Mouse (Mus musculus): ENCODE data around the gene Fndc3a. TPM values are rescaled to one million over a fixed set of nuclear protein-coding genes. Genes with fewer than 3 reads are reported as not detected.

Fndc3a gene
- total RNA-seq (2021) = 10 to 100 TPM; 54.6 to 59.0 TPM

- intact Hi-C loops (cut with DNase I) = loop anchor here (10.0 kb wide), 1 partner anchor 275 kb away; no protein-coding TSS in a partner anchor
- peak; percentile 90 for DNase-seq
Measured at GRCm38 (mm10) chr14:72709710-72710340, at the start of gene Fndc3a. Gene Fndc3a (minus strand): TSS chr14:72710003.

- no peak for DNase-seq
- intact Hi-C loops (cut with DNase I) = no loop called here
Measured at GRCm38 (mm10) chr14:72752893-72753292, 43.1 kb upstream of the Fndc3a start.

- DNase-seq = no peak
- intact Hi-C loops (cut with DNase I) = no loop called here
Measured at GRCm38 (mm10) chr14:72750426-72751182, 40.8 kb upstream of the Fndc3a start.

GRCm38 (mm10) chr14:72748331-72748730 is 38.5 kb upstream of the Fndc3a start:
- DNase-seq = no peak
- intact Hi-C loops (cut with DNase I) = no loop called here

- intact Hi-C loops (cut with DNase I) = no loop called here
- no peak for DNase-seq
Measured at GRCm38 (mm10) chr14:72741667-72742066, 31.9 kb upstream of the Fndc3a start.

DNA sequence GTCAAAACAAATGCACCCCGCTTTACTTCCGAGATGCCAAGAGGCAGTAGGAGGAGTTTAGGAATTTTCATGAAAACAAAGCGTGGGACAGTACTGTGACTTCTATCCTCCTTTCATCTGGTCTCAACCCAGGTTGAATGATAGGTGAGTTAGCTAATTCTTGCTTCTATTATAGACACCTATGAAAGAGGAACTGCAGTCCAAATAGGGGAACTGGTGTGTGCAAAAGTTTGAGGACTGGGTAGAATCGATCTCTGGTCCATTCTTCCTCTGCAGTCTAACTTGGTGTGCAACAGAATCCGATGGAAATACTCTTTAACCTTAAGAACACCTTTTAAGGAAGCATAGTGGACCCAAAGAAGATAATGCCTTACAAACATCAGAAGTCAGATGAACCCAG is 30.5 kb upstream of the Fndc3a start:
- intact Hi-C loops (cut with DNase I) = no loop called here
- no peak for DNase-seq

DNA sequence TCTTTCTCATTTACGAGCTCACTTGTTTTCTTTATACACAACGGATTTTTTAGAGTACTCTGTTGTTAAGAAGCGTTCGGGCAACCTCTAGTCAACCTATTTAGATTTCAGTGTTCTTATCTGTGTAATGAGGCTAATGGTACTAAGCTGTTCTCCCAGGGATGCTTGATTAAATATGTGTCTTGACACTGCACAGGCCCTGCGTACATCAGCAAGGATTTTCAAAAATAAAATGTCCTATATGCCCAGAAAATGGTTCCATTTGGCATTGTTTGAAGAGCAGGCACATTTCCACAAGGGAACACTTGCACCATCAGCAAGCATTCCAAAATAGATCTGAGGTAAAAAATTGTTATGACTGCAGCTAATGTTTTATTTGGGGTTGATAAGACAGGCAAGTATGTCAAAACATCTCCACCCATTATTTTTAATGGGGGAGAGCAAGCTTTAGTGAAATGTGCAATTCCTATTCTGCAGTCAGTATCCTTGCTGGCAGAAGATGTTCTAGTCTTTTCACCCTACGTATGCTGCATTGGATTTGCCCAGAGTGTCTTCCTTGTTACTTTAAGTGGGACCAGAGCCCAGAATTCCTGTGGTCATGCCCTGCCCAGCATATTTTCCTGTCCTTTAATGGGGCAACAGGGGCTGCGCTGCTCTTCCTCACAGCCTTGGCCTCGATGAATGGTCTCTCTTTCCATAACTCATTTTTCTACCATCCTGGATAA is 29.8 kb upstream of the Fndc3a start:
- intact Hi-C loops (cut with DNase I) = no loop called here

GRCm38 (mm10) chr14:72738776-72739175 is 29.0 kb upstream of the Fndc3a start:
- intact Hi-C loops (cut with DNase I) = no loop called here
- DNase-seq = no peak

More for the DNA sequence above, 29.8 kb upstream of the Fndc3a start:
- DNase-seq = no peak

GRCm38 (mm10) chr14:72738217-72738616 is 28.4 kb upstream of the Fndc3a start:
- intact Hi-C loops (cut with DNase I) = no loop called here
- DNase-seq = no peak

- no peak for DNase-seq
- intact Hi-C loops (cut with DNase I) = no loop called here
Measured at GRCm38 (mm10) chr14:72725865-72726264, 16.1 kb upstream of the Fndc3a start.

- intact Hi-C loops (cut with DNase I) = no loop called here
- DNase-seq = no peak
Measured at GRCm38 (mm10) chr14:72722274-72723053, 12.7 kb upstream of the Fndc3a start.

DNA sequence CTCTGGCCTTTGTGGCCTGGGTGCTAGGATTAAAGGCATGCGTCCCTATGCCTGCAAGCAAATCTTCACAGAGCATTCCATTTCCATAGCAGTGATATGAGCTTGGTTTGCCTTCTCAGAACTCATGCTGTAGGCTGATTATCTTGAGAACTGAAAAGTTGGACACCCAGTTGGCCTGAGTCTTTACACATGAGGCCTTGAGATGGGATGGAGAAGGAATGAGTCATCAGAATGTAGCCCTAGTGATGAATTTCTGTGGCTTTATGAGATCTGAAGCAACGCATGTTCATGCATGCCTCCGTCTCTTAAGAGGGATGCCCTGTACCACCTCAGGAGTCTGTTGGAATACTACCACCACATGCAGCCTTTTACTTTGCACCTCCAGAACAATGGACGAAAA is 6.4 kb upstream of the Fndc3a start:
- no peak for DNase-seq
- intact Hi-C loops (cut with DNase I) = no loop called here

- intact Hi-C loops (cut with DNase I) = no loop called here
Measured at GRCm38 (mm10) chr14:72711130-72711529, 1.3 kb upstream of the Fndc3a start.

DNA sequence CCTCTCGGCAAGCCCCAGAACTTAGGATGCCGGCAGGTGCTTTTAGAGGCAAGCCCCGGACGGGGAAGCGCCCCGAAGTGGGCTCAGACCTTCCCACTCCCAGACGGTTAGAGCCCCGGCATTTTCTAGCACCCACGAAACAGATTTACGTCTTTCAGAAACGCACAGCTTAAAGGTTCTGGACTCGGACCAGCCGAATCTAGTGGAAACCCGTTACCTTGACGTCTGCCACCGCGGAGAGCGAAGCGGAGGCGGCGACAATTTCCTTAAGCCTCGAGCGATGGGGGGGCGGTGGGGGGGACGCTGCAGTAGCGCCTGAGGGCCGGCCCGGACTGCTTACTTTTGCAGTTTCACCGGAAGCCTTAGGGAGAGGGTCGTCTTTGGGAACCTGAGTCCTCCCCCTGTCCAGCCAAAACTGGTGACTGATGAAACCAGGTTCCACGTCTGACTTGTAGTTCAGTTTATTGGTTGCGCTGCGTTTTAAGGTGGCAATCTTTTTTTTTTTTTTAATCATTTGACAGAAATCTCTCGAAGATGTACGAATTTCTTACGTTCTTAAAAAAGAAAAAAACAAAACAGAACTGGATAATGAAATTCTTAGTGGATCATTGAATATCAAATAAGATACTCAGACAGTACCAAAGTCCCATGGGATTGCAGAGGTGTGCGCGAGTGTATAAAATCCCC is 681 bp upstream of the Fndc3a start:
- peak; percentile 36 for DNase-seq
- intact Hi-C loops (cut with DNase I) = no loop called here

More at GRCm38 (mm10) chr14:72711130-72711529, 1.3 kb upstream of the Fndc3a start:
- DNase-seq = no peak

DNA sequence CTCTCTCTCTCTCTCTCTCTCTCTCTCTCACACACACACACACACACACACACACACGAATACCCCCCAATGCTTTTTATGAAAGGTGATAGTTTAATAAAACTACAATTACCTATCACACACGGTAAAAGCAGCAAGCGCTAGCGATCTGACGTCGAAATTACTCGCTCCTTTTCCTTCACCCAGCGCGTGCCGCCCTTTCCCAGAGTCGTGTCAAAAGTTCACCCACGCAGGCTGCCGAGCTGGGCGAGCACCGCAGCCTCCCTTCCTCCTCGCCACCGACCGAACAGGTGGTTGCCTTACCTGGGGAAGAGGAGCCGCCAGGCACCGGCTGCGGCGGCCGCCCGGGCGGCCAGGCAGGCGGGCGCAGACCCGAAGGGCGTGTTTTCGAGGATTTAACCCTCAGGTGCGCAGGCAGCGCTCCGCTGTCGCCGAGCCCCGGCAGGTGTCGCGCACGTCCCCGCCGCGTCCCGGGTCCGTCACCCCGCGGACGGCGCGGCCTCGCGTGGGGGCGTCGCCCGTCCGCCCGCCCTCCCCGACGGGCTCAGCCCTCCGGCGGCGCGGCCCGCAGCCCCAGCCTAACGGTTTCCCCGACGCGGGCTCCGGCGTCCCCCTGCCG is 603 bp downstream of the Fndc3a start:
- no peak for DNase-seq
- intact Hi-C loops (cut with DNase I) = loop anchor here (10.0 kb wide), 1 partner anchor 276 kb away; no protein-coding TSS in a partner anchor

GRCm38 (mm10) chr14:72708581-72708991 is 1.2 kb downstream of the Fndc3a start:
- intact Hi-C loops (cut with DNase I) = loop anchor here (10.0 kb wide), 1 partner anchor 276 kb away; no protein-coding TSS in a partner anchor
- no peak for DNase-seq

DNA sequence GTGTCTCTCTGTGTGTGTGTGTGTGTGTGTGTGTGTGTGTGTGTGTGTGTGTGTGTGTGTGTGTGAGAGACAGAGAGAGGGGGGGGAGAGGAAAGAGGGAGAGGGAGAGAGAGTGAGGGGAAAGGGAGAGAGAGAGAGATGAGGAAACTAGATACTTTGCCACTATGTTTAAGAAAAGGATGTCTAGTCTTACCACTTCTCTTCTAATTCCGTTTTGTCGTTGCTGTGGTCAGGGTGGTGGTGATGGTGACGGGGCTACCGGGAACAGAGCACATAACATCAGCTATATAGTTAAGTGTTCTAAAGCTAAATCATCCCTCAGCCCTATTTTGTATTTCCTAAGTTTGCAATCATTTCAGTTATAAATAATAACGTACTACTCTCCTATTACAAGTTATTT is 9.7 kb downstream of the Fndc3a start:
- intact Hi-C loops (cut with DNase I) = loop anchor here (10.0 kb wide), 1 partner anchor 285 kb away; no protein-coding TSS in a partner anchor
- no peak for DNase-seq

GRCm38 (mm10) chr14:72691406-72691805 is 18.4 kb downstream of the Fndc3a start:
- intact Hi-C loops (cut with DNase I) = no loop called here
- DNase-seq = no peak

GRCm38 (mm10) chr14:72689525-72689924 is 20.3 kb downstream of the Fndc3a start:
- DNase-seq = no peak
- intact Hi-C loops (cut with DNase I) = no loop called here

All from left cerebral cortex, postnatal 4 days (tissue).